Mouse (Mus musculus): ENCODE measurements around the gene Rab3c. TPM values are rescaled to one million over a fixed set of nuclear protein-coding genes. Genes with fewer than 3 reads are reported as not detected.

Gene Rab3c
- not detected for polyA plus RNA-seq (2017; shearing (Covaris generic))

DNA sequence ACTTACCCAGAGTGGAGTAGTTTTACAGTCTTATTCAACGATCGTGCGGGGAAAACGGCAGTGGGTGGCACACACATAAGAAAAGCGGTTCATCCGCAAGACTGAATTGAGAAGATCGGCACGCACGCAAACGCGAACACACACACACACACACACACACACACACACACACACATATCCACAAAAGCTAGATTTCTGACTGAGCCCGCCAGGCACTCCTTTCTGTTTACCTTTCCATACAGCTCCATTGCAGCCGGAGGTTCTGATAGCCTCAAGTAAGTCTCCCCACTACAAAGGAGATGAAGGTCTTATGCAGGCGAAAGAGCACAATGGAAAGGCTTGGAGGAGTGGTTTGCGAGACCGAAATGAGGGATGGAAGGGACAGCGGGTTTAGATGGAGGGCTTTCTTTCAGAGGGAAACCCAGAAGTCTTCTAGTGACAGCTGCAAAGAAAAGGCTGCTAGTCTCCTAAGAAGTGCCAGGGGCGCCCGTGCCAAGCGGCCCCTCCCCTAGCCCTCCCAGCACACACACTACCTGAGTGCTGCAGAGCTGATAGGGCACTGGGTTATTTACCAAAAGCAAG lies at the start of gene Rab3c:
TSS of gene Rab3c (minus strand) at position 434 of the 582 bp plus-strand sequence.

Other genes starting within 250 kb of the Rab3c start
- not detected for gene Gapt, start 76.2 kb upstream of the Rab3c start, polyA plus RNA-seq (2017; shearing (Covaris generic))
- gene Plk2, start 114.0 kb upstream of the Rab3c start, polyA plus RNA-seq (2017; shearing (Covaris generic)) = 2.4 TPM